ENCODE assay signal across 11 mouse cellular contexts in genomic region chr19:53726340-53726739, GRCm38 (mm10). TPM values are rescaled to one million over a fixed set of nuclear protein-coding genes. Genes with fewer than 3 reads are reported as not detected.
DNase-seq lines count a peak whose midpoint lies in the region; ATAC-seq and TF ChIP-seq lines count a peak whose summit lies in the region.
"Had no signal": no experiment of that assay in that cellular context is flagged by ENCODE, and none has a peak within 500 bp of the region (broad histone marks: within the 10 kb centered on the region; RNA-seq: fewer than 3 reads in every experiment).

No protein-coding gene starts in this region.

- no peaks in the 10 kb centered on the region for H3K27me3 ChIP-seq in embryonic facial prominence, embryonic 11.5 days (ENCODE audit: control insufficient read depth, insufficient read depth, low read length)
- no peaks in the 10 kb centered on the region for H3K27me3 ChIP-seq in embryonic facial prominence, embryonic 10.5 days (replicated peaks; ENCODE audit: low read depth, poor library complexity, severe bottlenecking)
- H3K27me3 ChIP-seq in heart, embryonic 16.5 days (ENCODE audit: control insufficient read depth, insufficient read depth, low read length) = no peaks in the 10 kb centered on the region
- H3K27me3 ChIP-seq in neural tube, embryonic 15.5 days (replicated peaks) = no peaks in the 10 kb centered on the region
- H3K27me3 ChIP-seq: midbrain, embryonic 15.5 days had no signal

- H3K9ac ChIP-seq in embryonic facial prominence, embryonic 11.5 days (replicated peaks; ENCODE audit: low read length) = no peak overlapping the region
- H3K9ac ChIP-seq in heart, embryonic 16.5 days (ENCODE audit: low read length) = peak overlapping the region; percentile 34
- H3K9ac ChIP-seq in neural tube, embryonic 15.5 days (replicated peaks) = no peak overlapping the region
- H3K9ac ChIP-seq: midbrain, embryonic 15.5 days had no signal

- no peaks in the 10 kb centered on the region for H3K36me3 ChIP-seq in embryonic facial prominence, embryonic 11.5 days (replicated peaks; ENCODE audit: control insufficient read depth, insufficient read depth, low read depth, low read length)
- H3K36me3 ChIP-seq in embryonic facial prominence, embryonic 10.5 days (replicated peaks) = no peaks in the 10 kb centered on the region
- H3K36me3 ChIP-seq in heart, embryonic 16.5 days (ENCODE audit: control insufficient read depth, insufficient read depth) = 0 out of 2 replicates have a peak, but pooled peaks cover 2% of the 10 kb centered on the region
- no peaks in the 10 kb centered on the region for H3K36me3 ChIP-seq in neural tube, embryonic 15.5 days
- H3K36me3 ChIP-seq: midbrain, embryonic 15.5 days had no signal

- peak; percentile 44 for TF ChIP-seq CTCF in layer of hippocampus, adult 2 months (conservative IDR thresholded peaks at IDR 0.05)

- H3K4me2 ChIP-seq in embryonic facial prominence, embryonic 11.5 days (ENCODE audit: low read depth, low read length) = no peak overlapping the region
- H3K4me2 ChIP-seq in heart, embryonic 16.5 days (ENCODE audit: low read depth, low read length) = peak overlapping the region; percentile 37
- peak overlapping the region; percentile 37 for H3K4me2 ChIP-seq in neural tube, embryonic 15.5 days
- H3K4me2 ChIP-seq: midbrain, embryonic 15.5 days had no signal

- H3K27ac ChIP-seq in embryonic facial prominence, embryonic 11.5 days (replicated peaks; ENCODE audit: low read depth, low read length) = no peak overlapping the region
- H3K27ac ChIP-seq in embryonic facial prominence, embryonic 10.5 days (replicated peaks) = no peak overlapping the region
- H3K27ac ChIP-seq in layer of hippocampus, adult 2 months = no peak overlapping the region
- H3K27ac ChIP-seq in heart, embryonic 16.5 days (ENCODE audit: low read length) = peak overlapping the region; percentile 74
- no peak overlapping the region for H3K27ac ChIP-seq in neural tube, embryonic 15.5 days (replicated peaks)
- H3K27ac ChIP-seq: midbrain, embryonic 15.5 days had no signal

- no peak for ATAC-seq in embryonic facial prominence, embryonic 11.5 days (replicated peaks; ENCODE audit: insufficient number of reproducible peaks, low FRiP score, low TSS enrichment, low read depth)
- ATAC-seq in heart, embryonic 16.5 days (replicated peaks; ENCODE audit: extremely low read depth, insufficient read depth, low FRiP score) = peak; percentile 26; the same call in 1 of the 2 replicates
- ATAC-seq in neural tube, embryonic 15.5 days (ENCODE audit: low FRiP score) = no peak
- ATAC-seq in megakaryocyte progenitor cell, adult 5-6 weeks (replicated peaks; ENCODE audit: poor library complexity) = no peak
- ATAC-seq: midbrain, embryonic 15.5 days had no signal

- WGBS in embryonic facial prominence, embryonic 11.5 days = 36% methylated on average over 12 of the region's 12 CpGs
- WGBS in embryonic facial prominence, embryonic 10.5 days = 44% methylated on average over 12 of the region's 12 CpGs
- WGBS in heart, embryonic 16.5 days = 30% methylated on average over 12 of the region's 12 CpGs
- WGBS in neural tube, embryonic 15.5 days = 30% methylated on average over 12 of the region's 12 CpGs

- no peak overlapping the region for H3K4me3 ChIP-seq in embryonic facial prominence, embryonic 11.5 days (ENCODE audit: low read depth, low read length)
- no peak overlapping the region for H3K4me3 ChIP-seq in embryonic facial prominence, embryonic 10.5 days
- H3K4me3 ChIP-seq in layer of hippocampus, adult 2 months = no peak overlapping the region
- H3K4me3 ChIP-seq in heart, embryonic 16.5 days (ENCODE audit: low read length) = peak overlapping the region; percentile 6; the same call in 1 of the 2 replicates
- H3K4me3 ChIP-seq in neural tube, embryonic 15.5 days (replicated peaks) = no peak overlapping the region
- H3K4me3 ChIP-seq: midbrain, embryonic 15.5 days had no signal

- no peaks in the 10 kb centered on the region for H3K9me3 ChIP-seq in embryonic facial prominence, embryonic 11.5 days (replicated peaks; ENCODE audit: control insufficient read depth, low read length)
- no peaks in the 10 kb centered on the region for H3K9me3 ChIP-seq in embryonic facial prominence, embryonic 10.5 days
- 0 out of 2 replicates have a peak, but pooled peaks cover 3% of the 10 kb centered on the region for H3K9me3 ChIP-seq in heart, embryonic 16.5 days (replicated peaks; ENCODE audit: control insufficient read depth, low read length)
- H3K9me3 ChIP-seq in neural tube, embryonic 15.5 days (replicated peaks) = no peaks in the 10 kb centered on the region
- H3K9me3 ChIP-seq: midbrain, embryonic 15.5 days had no signal

- DNase-seq in embryonic facial prominence, embryonic 11.5 days (ENCODE audit: low spot score) = peak; percentile 33
- no peak for DNase-seq in embryonic facial prominence, embryonic 10.5 days (ENCODE audit: low spot score)
- no peak for DNase-seq in layer of hippocampus, adult 2 months (ENCODE audit: low spot score in 2 of 2)
- no peak for DNase-seq in layer of hippocampus, postnatal 25 days (ENCODE audit: extremely low spot score in 1 of 2, low spot score in 1 of 2)
- no peak for DNase-seq in adrenal gland, adult 18-20 months (ENCODE audit: low spot score in 2 of 2)
- DNase-seq: cerebellum, adult 18-20 months; spleen, adult 18-20 months had no signal

- no peaks in the 10 kb centered on the region for H3K4me1 ChIP-seq in embryonic facial prominence, embryonic 11.5 days (ENCODE audit: control insufficient read depth, insufficient read depth, low read length)
- peaks cover 24% of the 10 kb centered on the region for H3K4me1 ChIP-seq in embryonic facial prominence, embryonic 10.5 days
- peaks cover 61% of the 10 kb centered on the region for H3K4me1 ChIP-seq in heart, embryonic 16.5 days (ENCODE audit: control insufficient read depth, insufficient read depth, low read length)
- no peaks in the 10 kb centered on the region for H3K4me1 ChIP-seq in neural tube, embryonic 15.5 days
- H3K4me1 ChIP-seq: midbrain, embryonic 15.5 days had no signal

RNA-seq across cellular contexts. Expression of gene Rbm20, which starts 49.2 kb away (rescaled TPM):
- 1.1 and 1.2 TPM in 2 replicates for polyA plus RNA-seq in embryonic facial prominence, embryonic 11.5 days (2014; fragmentation: Nextera tagmentation; extraction: Ambion mirVana)
- 0.87 and 1.2 TPM in 2 replicates for polyA plus RNA-seq in embryonic facial prominence, embryonic 10.5 days (2016; fragmentation: Nextera tagmentation; extraction: Ambion mirVana)
- 1 to 10 TPM; 2.3 to 3.3 TPM for total RNA-seq in layer of hippocampus, adult 2 months (2021)
- total RNA-seq in layer of hippocampus, postnatal 25 days (2021) = 1 to 10 TPM; 2.7 to 3.4 TPM
- 48.1 and 50.7 TPM in 2 replicates for polyA plus RNA-seq in heart, embryonic 16.5 days (2015; fragmentation: Nextera tagmentation; extraction: Ambion mirVana)
- polyA plus RNA-seq in neural tube, embryonic 15.5 days (2015; fragmentation: Nextera tagmentation; extraction: Ambion mirVana) = 0.51 and 1.4 TPM in 2 replicates
- 1 to 10 TPM; 1.0 to 1.2 TPM for total RNA-seq in adrenal gland, adult 18-20 months (2021)
- 0.05 TPM in 1 of 2 replicates, not detected in the other for total RNA-seq in megakaryocyte progenitor cell, adult 5-6 weeks (2015)
- 0.03 and 0.17 TPM in 2 replicates for total RNA-seq in megakaryocyte progenitor cell, adult 5-6 weeks (2017)
